Mouse (Mus musculus) intestine, embryonic 16.5 days (tissue): ENCODE data around the gene Gm20388. TPM values are rescaled to one million over a fixed set of nuclear protein-coding genes. Genes with fewer than 3 reads are reported as not detected.

ENCODE experiments used
- ATAC-seq: fragments of 200-750 bp; cut with Nextera tagmentation; 2 replicates; pipeline ENCODE4 v1.8.0; 2017; ENCODE audit warnings: moderate TSS enrichment, moderate library complexity
- H3K27ac ChIP-seq: fragments of 300-500 bp; sonication (generic); 2 replicates; pipeline ENCODE4 v1.5.1; 2014; ENCODE audit warnings: mild to moderate bottlenecking, low read length
- H3K27me3 ChIP-seq: fragments of 300-500 bp; sonication (generic); replicated peaks from 2 replicates; pipeline ENCODE4 v1.6.1; 2014; ENCODE audit warnings: low read length, control low read depth, mixed read lengths; ENCODE audit not compliant: control insufficient read depth, insufficient read depth
- H3K36me3 ChIP-seq: fragments of 300-500 bp; sonication (generic); 2 replicates; pipeline ENCODE4 v1.6.1; 2014; ENCODE audit warnings: low read length, control low read depth; ENCODE audit not compliant: control insufficient read depth, insufficient read depth
- H3K4me1 ChIP-seq: fragments of 300-500 bp; sonication (generic); 2 replicates; pipeline ENCODE4 v1.6.1; 2014; ENCODE audit warnings: low read length, control low read depth, mixed read lengths; ENCODE audit not compliant: control insufficient read depth, insufficient read depth
- H3K4me2 ChIP-seq: fragments of 300-500 bp; sonication (generic); 2 replicates; pipeline ENCODE4 v1.6.1; 2014; ENCODE audit warnings: low read depth, low read length, control low read depth
- H3K4me3 ChIP-seq: fragments of 300-500 bp; sonication (generic); 2 replicates; pipeline ENCODE4 v1.5.1; 2014; ENCODE audit warnings: mild to moderate bottlenecking, low read length
- H3K9ac ChIP-seq: fragments of 300-500 bp; sonication (generic); 2 replicates; pipeline ENCODE4 v1.6.1; 2014; ENCODE audit warnings: low read depth, low read length
- H3K9me3 ChIP-seq: fragments of 300-500 bp; sonication (generic); 2 replicates; pipeline ENCODE4 v1.6.1; 2016; ENCODE audit warnings: low read length, control low read depth; ENCODE audit not compliant: control insufficient read depth
- WGBS: fragments of 180-500 bp; shearing (Covaris S2); extraction: QIAGEN DNeasy Blood & Tissue Kit; methylation state at CpG from one replicate; pipeline ENCODE4 v1.1.7; 2014; 5-methylcytosine and 5-hydroxymethylcytosine counted together
- polyA plus RNA-seq: library from polyadenylated mRNA; unstranded; fragments of >200 nt; fragmentation: Nextera tagmentation; extraction: Ambion mirVana; gene quantifications from 2 replicates; pipeline ENCODE4 v1.2.1, GENCODE M21; 2015

The Gm20388 gene
- polyA plus RNA-seq, 1 experiment from 2014 or later, result 5.8 TPM

GRCm38 (mm10) chr8:120910936-120911335 lies 1000.3 kb downstream of the Gm20388 start:
- H3K4me1 ChIP-seq, result 0 out of 2 replicates have a peak, but pooled peaks cover 9% of the 10 kb centered on the region
- no peaks in the 10 kb centered on the region for H3K36me3 ChIP-seq
- H3K27me3 ChIP-seq, result no peaks in the 10 kb centered on the region
- H3K4me2 ChIP-seq, result no peak overlapping the region
- no peak for ATAC-seq
- no peaks in the 10 kb centered on the region for H3K9me3 ChIP-seq
- H3K27ac ChIP-seq, result no peak overlapping the region
- WGBS, result 67% methylated on average over 2 of the region's 2 CpGs
- H3K9ac ChIP-seq, result no peak overlapping the region
- H3K4me3 ChIP-seq, result no peak overlapping the region

GRCm38 (mm10) chr8:120912463-120912862 lies 1001.8 kb downstream of the Gm20388 start:
- no peaks in the 10 kb centered on the region for H3K36me3 ChIP-seq
- 0 out of 2 replicates have a peak, but pooled peaks cover 9% of the 10 kb centered on the region for H3K4me1 ChIP-seq
- H3K4me2 ChIP-seq, result no peak overlapping the region
- 42% methylated on average over 6 of the region's 6 CpGs for WGBS
- H3K27me3 ChIP-seq, result no peaks in the 10 kb centered on the region
- H3K9ac ChIP-seq, result no peak overlapping the region
- no peaks in the 10 kb centered on the region for H3K9me3 ChIP-seq
- H3K4me3 ChIP-seq, result no peak overlapping the region
- peak overlapping the region; percentile 40; the same call in 1 of the 2 replicates for H3K27ac ChIP-seq
- no peak; the same call in 1 of the 2 replicates for ATAC-seq

- Histone ChIP-seq H3K4me3 (no peak overlapping the region), H3K27ac (no peak overlapping the region), H3K4me2 (no peak overlapping the region), H3K36me3 (no peaks in the 10 kb centered on the region), H3K27me3 (no peaks in the 10 kb centered on the region), H3K9me3 (no peaks in the 10 kb centered on the region), H3K4me1 (0 out of 2 replicates have a peak, but pooled peaks cover 5% of the 10 kb centered on the region), H3K9ac (no peak overlapping the region)
- 63% methylated on average over 14 of the region's 14 CpGs for WGBS
- no peak for ATAC-seq
Measured at GRCm38 (mm10) chr8:120916831-120917435, 1006.3 kb downstream of the Gm20388 start.

GRCm38 (mm10) chr8:120920527-120920926 lies 1009.9 kb downstream of the Gm20388 start:
- no peak overlapping the region for H3K4me3 ChIP-seq
- no peaks in the 10 kb centered on the region for H3K27me3 ChIP-seq
- 68% methylated on average over 4 of the region's 4 CpGs for WGBS
- H3K36me3 ChIP-seq, result no peaks in the 10 kb centered on the region
- no peaks in the 10 kb centered on the region for H3K4me1 ChIP-seq
- no peak overlapping the region for H3K9ac ChIP-seq
- no peak overlapping the region for H3K27ac ChIP-seq
- H3K4me2 ChIP-seq, result no peak overlapping the region
- no peak for ATAC-seq
- no peaks in the 10 kb centered on the region for H3K9me3 ChIP-seq

GRCm38 (mm10) chr8:120926201-120926600 lies 1015.6 kb downstream of the Gm20388 start:
- no peak for ATAC-seq
- Histone ChIP-seq H3K4me3 (no peak overlapping the region), H3K27ac (no peak overlapping the region), H3K9ac (no peak overlapping the region), H3K9me3 (no peaks in the 10 kb centered on the region), H3K36me3 (no peaks in the 10 kb centered on the region), H3K4me2 (no peak overlapping the region), H3K27me3 (no peaks in the 10 kb centered on the region), H3K4me1 (no peaks in the 10 kb centered on the region)
- WGBS, result 84% methylated on average over 9 of the region's 9 CpGs

- ATAC-seq, result no peak
- WGBS, result 88% methylated on average over 6 of the region's 6 CpGs
Measured at GRCm38 (mm10) chr8:120928082-120928481, 1017.4 kb downstream of the Gm20388 start.

GRCm38 (mm10) chr8:120934596-120934995 lies 1024.0 kb downstream of the Gm20388 start:
- no peak for ATAC-seq

More at GRCm38 (mm10) chr8:120928082-120928481, 1017.4 kb downstream of the Gm20388 start:
- Histone ChIP-seq H3K27ac (no peak overlapping the region), H3K9me3 (no peaks in the 10 kb centered on the region), H3K4me1 (no peaks in the 10 kb centered on the region; the same call in 1 of the 2 replicates), H3K27me3 (no peaks in the 10 kb centered on the region), H3K4me2 (no peak overlapping the region), H3K9ac (no peak overlapping the region), H3K4me3 (no peak overlapping the region), H3K36me3 (no peaks in the 10 kb centered on the region)

GRCm38 (mm10) chr8:120936685-120937084 lies 1026.0 kb downstream of the Gm20388 start:
- H3K9ac ChIP-seq, result no peak overlapping the region
- ATAC-seq, result no peak
- 39% methylated on average over 10 of the region's 10 CpGs for WGBS
- no peak overlapping the region for H3K4me3 ChIP-seq
- no peaks in the 10 kb centered on the region for H3K27me3 ChIP-seq
- H3K4me1 ChIP-seq, result peaks cover 20% of the 10 kb centered on the region
- peak overlapping the region; percentile 40 for H3K27ac ChIP-seq
- H3K4me2 ChIP-seq, result no peak overlapping the region
- no peaks in the 10 kb centered on the region for H3K9me3 ChIP-seq
- no peaks in the 10 kb centered on the region for H3K36me3 ChIP-seq

More at GRCm38 (mm10) chr8:120934596-120934995, 1024.0 kb downstream of the Gm20388 start:
- no peak overlapping the region for H3K9ac ChIP-seq
- H3K27me3 ChIP-seq, result no peaks in the 10 kb centered on the region
- H3K27ac ChIP-seq, result no peak overlapping the region
- no peaks in the 10 kb centered on the region for H3K36me3 ChIP-seq
- no peaks in the 10 kb centered on the region for H3K9me3 ChIP-seq
- H3K4me3 ChIP-seq, result no peak overlapping the region
- no peak overlapping the region for H3K4me2 ChIP-seq
- WGBS, result 92% methylated on average over 9 of the region's 9 CpGs
- peaks cover 16% of the 10 kb centered on the region for H3K4me1 ChIP-seq

- Histone ChIP-seq H3K9ac (no peak overlapping the region), H3K27me3 (no peaks in the 10 kb centered on the region), H3K4me3 (no peak overlapping the region), H3K4me1 (peaks cover 20% of the 10 kb centered on the region), H3K36me3 (no peaks in the 10 kb centered on the region), H3K4me2 (no peak overlapping the region), H3K9me3 (no peaks in the 10 kb centered on the region), H3K27ac (peak overlapping the region; percentile 40)
- ATAC-seq, result peak; percentile 74
- WGBS, result 39% methylated on average over 9 of the region's 9 CpGs
Measured at GRCm38 (mm10) chr8:120937474-120937873, 1026.8 kb downstream of the Gm20388 start.
